Mouse (Mus musculus): ENCODE results near the gene Arpc2.

Gene Arpc2

DNA sequence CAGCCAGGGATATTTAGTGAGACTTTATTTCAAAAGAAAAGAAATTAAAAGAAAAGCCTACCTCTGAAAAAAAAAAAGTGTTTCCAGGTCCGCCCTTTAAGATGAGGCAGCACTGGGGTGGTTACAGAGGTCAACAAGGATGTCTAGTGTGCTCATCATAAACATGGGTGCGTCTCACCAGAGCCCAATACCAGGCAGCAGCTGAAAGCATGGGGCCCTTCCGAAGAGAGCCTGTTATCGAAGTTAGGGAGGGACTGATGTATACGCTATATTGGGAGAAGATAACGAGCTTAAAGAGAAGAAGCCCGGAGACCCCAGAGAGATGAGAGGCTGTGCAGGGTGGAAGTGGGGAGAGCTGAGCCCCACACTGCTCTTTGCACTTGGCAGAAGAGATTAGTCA, 3.3 kb downstream of the Arpc2 start:
- DNase-seq (ENCODE audit: low spot score), result no peak

DNA sequence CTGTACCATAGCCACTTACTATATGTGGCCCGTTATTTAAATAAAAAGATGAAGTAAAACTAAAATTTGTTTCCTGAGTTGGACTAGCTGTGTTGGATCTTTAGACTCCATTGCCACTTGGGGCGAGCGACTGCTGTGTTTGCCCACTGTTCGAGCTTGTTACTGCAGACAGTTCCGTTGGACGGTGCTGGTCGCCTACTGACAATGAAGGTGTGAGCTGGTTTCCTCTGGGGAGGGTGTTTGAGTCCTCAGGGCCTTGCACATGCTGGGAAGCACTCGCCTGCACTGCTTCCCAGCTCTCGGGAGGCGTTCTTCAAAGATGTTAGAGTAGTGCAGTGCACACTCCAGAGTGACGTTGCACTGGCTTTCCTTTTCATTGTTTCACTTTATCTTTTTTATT, 3.7 kb downstream of the Arpc2 start:
- no peak for DNase-seq (ENCODE audit: low spot score)

DNA sequence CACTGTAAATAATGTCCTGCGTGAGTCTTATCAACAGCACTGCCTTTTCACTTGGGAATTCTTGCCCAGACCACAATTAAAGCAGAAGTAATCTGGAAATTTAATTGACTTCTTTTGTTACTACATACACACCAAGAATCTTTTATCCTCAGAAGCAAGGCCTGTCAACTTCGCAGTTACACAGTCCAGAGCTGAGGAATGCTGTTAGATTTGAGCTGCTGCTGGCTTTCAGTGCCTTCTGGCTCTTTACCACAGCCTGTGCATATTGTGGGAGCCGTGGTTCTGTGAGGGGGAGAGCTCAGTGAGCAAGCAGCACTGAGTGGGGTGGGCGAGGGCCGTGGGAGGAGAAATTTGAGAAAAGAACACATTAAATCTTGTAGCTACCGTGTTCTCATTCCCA, 4.4 kb downstream of the Arpc2 start:
- no peak for DNase-seq (ENCODE audit: low spot score)

DNA sequence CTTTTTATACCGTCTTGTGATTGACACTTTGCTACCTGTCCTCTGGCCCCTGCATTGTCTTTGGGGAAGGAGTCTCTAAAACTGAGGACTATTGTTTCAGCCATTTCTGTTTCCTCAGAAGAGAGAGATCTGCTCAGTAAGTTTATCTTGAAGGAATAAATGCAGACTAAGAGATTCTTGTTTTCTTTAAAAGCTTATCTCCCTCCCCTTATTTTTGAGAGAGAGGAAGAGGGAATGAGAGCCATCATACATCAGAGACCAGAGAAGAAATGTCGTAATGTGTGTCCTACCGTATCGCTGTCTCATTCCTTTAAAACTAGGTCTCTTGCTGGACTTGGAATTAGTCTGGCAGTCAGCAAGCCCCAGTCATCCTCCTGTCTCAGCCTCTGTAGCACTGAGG, 4.9 kb downstream of the Arpc2 start:
- DNase-seq (ENCODE audit: low spot score), result no peak

DNA sequence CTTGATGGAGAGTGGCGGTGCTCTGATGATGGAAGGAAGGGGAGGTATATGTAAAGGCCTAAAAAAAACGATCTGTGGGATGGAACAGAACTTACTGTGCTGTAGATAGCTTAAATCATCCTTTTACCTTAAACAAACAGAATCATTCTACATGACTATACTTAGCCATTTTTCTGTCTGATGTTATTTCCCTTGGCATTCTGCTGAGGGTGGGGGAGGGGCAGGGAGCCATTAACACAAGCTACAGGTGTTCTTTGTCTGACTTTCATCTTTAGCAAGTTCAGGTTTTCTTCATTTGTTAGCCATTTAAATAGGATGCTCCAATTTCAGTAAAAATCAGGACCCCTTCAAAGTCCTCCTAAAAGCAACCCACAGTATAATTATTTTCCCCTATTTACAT, 9.6 kb downstream of the Arpc2 start:
- no peak for DNase-seq (ENCODE audit: low spot score)

DNA sequence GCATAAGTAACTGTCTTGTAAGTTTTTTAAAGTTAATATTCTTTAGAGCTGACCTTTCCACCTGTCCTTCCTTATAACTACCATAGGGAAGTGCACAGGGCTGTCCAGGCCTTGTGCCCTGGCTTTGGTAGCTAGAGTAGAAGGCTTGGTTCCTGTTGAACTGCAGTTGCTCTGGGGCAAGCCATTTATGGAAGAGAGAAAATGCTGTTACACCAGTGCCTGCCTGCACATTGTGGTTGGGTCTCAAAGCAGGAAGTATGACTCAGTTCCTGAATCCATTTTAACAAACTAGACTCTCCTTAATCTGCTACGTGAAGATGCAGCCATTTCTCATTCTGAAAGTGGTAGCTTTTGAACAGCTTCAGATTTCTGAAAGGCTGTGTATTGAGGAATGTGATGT, 12.9 kb downstream of the Arpc2 start:
- DNase-seq (ENCODE audit: low spot score), result peak; percentile 82

DNA sequence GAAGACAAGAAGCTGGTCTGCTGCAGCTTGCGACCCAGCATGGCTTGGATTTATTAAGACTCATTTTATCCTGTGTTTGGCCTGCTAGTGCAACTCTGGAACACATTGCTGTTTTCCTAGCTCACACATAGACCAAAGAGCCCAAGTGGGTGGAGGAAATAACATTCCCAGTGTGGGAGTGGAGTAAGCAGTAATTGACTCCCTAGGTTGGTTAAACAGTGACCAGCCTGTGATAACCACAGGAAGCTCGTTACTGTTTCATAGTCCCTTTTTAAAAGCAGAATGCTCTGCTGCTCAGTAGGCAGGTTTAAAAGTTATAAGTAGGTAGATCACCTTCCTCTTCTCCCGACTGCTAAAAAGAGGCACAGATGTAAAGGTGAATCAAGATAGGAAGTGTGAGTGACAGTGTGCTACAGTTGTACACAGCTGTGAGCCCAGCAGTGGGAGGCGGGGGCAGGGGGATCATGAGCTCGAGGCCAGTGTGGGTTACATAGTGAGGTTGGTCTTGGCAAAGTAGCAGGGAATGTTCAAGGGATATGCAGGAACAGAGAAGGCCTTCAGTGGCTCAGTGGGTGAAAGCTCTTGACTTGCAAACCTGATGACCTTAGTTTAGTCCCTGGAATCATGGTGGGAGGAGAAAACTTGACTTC, 13.6 kb downstream of the Arpc2 start:
- DNase-seq (ENCODE audit: low spot score), result peak; percentile 56

DNA sequence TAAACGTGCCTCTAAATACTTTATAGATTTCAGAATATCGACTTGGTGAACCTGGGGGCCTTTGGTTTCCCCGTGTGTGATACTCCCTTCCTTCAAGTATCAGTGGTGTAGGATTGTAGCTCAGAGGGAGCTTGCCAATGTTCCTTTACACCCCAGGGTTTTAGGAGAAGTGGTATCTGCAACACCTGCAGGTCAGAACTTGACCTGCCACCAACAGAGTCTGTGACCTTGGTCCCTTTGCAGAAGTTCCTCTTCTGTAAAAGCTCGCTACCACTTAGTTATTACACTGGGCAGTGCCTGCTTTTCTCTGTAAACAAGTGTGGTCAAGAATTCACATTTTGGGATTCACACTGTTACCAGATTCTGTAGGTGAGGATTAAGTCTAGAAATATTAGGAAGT, 14.2 kb downstream of the Arpc2 start:
- no peak for DNase-seq (ENCODE audit: low spot score)

DNA sequence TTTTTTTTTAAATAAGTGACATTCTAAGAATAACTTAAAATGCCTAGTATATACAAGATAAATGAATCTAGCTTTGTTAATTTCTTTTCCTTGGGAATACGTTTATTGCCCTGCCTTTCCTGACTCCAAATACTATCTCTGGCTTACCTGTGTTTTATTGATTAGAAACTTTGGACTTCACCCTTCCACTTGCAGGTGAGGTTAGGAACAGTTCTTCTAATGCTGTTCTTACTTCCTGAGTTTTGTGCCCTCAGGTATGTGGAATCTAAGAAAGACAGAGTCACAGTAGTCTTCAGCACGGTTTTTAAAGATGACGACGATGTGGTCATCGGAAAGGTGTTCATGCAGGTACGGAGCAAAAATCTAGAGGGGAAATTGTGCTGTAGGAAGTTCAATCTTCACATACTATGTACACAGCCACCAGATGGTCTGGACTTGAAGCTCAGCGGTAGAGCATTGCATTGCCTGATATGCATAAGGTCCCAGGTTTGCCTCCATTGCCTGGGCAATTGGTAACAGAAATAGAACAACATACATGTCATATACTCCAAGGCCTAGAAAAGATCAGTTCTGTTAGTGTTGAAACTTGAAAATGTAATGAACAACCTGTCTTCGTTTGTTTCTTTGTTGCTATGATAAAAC, 19.9 kb downstream of the Arpc2 start:
- no peak for DNase-seq (ENCODE audit: low spot score)

DNA sequence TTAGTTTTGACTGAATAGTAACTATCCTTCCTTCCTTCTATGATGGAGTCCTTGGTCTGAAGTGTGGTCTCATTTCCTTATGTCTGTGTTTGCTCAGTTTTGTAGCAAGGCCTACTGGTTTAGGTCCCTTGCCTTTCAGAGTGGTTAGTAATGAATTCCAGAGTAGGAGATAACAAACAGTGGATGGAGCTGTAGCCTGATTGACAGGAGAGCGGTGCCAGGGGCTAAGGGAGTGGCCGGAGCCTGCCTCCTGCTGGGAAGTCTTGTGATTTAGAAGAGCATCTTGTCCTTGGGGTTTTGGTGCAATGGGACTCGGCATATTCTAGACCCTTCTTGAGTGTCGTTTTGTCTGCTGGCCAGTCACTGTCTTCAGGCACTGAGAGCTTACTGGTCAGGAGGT, 20.9 kb downstream of the Arpc2 start:
- no peak for DNase-seq (ENCODE audit: low spot score)

DNA sequence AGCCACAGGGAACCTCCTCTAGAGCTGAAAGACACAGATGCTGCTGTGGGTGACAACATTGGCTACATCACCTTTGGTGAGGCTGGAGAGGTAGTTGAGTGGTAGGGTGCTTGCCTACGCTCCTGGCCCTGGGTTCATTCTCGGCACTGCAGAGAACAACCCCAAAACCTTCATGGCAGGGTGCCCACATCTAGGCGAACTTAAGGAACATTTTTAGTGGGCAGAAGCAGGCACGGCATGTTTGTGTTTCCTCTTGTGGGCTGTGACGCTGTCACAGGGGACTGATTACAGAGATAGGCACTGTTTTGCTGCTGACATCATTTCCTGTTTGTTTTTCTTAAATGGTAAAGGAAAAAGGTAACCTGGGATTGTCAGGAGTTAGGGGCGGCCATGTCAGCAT, 26.6 kb downstream of the Arpc2 start:
- DNase-seq (ENCODE audit: low spot score), result no peak

DNA sequence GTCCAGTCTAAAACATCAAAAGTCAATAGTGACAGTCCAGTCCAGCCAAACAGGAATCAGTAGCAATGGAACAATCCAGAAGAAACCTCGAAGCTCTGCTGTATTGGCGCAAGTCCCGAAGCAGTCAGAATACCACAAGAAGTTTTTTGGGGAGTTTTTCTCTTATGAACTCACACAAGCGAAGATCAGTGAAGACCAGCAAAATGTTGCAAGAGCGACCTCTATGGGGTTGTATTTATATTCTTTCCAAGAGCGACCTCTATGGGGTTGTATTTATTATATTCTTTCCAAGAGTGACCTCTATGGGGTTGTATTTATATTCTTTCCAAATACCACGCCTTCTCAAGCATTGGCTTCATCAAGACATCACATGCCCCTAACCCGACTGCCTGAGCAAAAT, 32.9 kb downstream of the Arpc2 start:
- no peak for DNase-seq (ENCODE audit: low spot score)

DNA sequence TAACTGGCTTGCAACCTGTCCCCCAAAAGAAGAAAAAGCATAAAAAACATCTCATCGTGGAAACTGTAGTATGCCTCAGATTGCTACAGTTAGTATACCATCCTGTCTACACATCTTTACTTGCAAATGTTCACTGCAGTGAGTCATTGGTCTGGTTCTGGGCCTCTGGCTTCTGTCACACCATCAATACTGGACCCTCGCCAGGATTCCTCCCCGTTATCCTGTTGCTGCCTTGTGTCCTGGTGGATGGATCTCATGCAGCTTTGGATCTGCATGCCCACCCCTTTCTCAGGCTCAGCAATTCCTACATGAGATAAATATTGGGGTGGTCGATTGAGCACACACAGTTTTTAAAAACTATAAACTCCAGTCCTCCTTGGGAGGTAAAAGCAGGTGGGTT, 35.8 kb downstream of the Arpc2 start:
- DNase-seq (ENCODE audit: low spot score), result no peak

DNA sequence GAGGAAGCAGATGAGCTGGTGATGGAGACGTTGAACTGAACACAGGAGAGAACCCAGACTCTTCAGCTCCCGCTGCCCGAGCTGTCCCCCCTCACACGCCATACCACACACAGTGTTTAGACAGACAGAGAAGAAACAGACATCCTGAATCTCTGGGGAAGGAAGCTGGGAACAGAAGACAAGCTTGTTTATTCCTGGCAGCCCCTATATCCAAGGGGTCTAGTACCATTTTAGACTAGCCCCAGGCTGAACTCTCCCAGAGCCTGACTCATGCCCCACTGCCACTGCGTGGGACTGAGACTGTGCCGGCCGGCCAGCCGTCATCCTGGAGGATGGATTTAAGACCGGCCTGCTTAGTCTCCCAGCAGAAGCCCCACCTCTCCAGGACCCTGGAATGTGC, 39.1 kb downstream of the Arpc2 start:
- DNase-seq (ENCODE audit: low spot score), result no peak

DNA sequence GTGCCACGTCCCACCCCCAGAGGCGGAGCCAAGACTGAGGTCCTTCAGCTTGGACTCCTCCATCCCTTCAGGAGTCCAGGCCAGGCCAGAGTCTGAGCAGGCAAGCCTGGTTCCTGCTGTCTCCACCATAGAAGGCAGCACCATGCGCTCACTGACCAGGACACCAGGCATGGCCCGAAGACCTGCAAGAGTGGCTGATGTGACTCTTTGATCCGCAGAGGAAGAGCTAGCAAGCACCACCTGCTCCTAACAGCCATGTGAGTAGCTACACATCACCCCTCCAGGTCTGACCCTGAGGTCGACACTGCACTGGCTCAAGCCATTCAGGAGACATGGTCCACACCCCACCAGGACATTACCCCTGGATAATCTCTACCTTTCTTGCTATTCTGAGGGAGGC, 41.2 kb downstream of the Arpc2 start:
- DNase-seq (ENCODE audit: low spot score), result no peak

DNA sequence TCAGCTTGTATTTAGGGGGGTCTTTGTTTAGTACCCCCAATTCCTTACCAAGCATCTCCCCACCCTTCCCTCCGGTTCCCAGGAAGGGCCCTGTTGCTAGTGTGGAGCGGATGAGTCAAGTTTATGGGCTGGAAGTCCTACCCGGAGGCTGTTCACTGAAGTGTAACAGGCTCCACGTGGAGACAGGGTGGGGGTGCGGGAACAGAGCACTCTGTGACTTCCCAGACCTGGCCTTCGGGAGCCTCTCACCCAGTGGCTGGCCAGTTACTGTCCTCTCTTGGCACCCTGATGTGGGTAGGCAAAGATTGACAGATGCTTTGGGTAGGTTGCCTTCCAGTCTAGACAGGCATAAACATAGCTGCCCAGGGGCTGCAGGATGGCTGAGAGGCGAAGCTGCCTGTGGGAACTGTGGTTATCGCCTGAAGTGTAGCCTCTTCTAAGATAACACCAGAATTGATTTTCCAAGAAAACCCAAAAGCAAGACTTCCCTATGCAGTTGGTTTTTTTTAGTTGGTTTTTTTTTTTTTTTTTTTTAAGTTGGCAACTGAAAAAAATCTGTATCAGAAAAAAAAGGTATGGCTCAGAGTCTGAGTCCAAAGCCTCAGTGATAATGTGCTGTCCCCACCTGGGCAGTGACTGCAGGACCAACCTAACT, 42.1 kb downstream of the Arpc2 start:
- DNase-seq (ENCODE audit: low spot score), result no peak

DNA sequence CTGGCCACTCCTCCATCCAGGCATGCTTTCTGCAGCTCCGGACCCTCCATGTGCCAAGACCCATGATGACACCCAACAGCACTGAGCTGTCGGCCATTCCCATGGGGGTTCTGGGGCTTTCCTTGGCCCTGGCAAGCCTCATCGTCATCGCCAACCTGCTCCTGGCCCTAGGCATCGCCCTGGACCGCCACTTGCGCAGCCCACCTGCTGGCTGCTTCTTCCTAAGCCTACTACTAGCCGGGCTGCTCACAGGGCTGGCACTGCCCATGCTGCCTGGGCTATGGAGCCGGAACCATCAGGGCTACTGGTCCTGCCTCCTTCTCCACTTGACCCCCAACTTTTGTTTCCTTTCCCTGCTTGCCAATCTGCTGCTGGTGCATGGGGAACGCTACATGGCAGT, 42.7 kb downstream of the Arpc2 start, which contains the start of gene Gpbar1:
Gene Gpbar1 (plus strand): TSS at position 13 of the 400 bp plus-strand sequence.
- DNase-seq (ENCODE audit: low spot score), result no peak

DNA sequence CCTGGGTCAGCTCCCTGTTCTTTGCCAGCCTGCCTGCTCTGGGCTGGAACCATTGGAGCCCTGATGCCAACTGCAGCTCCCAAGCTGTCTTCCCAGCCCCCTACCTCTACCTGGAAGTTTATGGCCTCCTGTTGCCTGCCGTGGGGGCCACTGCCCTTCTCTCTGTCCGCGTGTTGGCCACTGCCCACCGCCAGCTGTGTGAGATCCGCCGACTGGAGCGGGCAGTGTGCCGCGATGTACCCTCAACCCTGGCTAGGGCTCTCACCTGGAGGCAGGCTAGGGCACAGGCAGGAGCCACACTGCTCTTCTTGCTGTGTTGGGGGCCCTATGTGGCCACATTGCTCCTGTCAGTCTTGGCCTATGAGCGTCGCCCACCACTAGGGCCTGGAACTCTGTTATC, 43.1 kb downstream of the Arpc2 start:
- DNase-seq (ENCODE audit: low spot score), result no peak

DNA sequence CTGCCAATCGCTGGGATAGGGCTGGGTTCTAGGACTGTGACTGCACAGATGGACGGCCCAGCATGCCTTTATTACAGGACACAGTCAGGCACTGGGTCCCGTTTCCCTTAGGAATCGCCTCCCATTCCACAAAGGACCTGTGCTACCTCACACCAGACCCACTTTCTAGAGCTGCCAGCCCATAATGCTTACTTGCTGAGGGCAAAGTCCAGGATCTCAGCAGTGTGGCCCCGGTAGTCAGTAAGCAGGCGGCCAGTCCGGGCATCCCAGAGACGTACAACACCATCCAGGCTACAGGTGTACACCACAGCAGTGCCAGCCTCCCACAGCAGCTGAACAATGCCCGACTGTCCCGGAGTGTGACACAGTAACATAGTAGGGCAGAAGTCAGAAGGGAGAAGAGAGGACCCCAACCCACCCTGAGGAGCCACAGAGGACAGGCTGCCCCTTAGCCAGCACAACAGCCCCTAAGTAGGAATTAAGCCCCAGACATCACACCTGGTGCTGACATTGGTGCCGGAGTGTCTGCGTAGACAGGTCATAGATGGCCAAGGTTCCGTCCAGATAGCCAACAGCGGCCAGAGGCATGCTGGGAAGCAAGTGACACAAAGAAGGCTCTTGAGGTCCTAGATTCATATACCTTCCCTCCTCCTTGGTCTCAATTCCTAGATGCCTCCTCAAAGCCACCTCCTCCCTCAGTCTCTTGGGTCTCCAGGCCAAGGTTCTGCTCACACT, 44.9 kb downstream of the Arpc2 start:
- no peak for DNase-seq (ENCODE audit: low spot score)

DNA sequence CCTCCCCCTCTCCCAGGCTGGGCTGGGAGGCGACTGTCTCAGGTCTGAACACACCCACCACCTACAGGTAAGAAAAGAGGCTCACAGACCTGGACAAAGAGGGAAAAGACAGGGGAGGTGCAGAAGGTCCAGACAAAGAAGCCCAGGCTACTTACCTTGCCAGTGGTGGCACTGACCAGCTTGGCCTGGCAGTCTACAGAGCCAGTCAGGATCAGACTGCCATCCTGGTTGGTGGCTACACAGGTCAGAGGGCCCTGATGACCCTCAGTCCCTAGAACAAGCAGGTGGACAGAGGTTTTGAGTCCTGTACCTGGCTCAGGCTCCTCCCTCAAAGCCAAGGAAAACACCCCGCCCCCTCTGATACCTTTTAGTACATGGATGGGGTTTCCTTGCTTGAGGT, 45.5 kb downstream of the Arpc2 start:
- no peak for DNase-seq (ENCODE audit: low spot score)

DNA sequence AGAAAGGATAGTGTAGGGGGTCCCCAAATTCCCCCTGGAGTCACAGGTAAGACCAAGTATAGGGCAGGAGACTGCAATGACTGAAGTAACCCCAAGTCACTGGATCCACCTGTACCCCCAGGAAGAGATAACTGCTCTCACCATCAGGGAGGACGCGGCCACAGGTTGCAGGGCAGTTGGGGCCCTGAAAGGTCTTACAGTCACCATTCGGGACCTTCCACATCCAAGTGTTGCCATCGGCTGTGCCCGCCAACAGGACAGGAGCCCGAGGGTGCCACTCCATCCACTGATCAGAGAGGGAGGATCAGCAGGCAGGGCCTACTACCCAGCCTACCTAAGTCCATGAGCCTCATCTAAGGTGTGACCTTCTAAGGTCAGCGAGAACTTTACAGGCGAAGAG, 46.0 kb downstream of the Arpc2 start:
- no peak for DNase-seq (ENCODE audit: low spot score)

DNA sequence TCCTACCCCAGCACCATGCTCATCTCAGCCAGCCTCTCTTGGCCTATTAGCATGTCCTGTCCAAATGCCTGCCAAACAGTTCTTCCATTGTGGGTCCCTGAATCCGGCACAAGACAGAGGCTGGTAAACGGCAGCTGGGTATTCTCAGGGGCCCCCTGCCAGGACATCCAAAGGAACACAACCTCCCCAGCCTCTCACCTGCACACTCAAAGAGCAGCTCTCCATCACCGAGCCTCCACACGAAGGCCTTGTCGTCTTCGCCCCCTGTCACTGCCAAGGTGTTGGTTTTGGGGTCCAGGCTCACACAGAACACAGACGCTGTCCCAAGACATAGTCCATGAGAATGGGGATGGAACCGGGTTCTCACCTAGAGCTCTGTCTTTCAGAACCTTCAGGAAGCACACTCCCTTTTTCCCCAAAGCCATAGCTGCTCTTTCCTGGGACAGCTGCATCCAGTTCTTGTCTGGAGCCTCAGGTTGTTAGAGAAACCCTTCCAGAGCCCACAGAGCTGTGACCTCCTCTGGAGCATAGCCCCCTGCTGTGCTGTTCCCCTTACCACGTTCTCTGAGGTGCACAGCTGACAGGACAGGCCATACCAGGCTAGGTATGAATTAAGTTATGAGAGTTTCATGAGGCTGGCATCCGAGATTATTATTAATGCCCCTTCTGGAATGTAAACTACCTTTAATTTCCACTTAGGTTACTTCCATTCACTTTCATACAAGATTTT, 47.2 kb downstream of the Arpc2 start:
- DNase-seq (ENCODE audit: low spot score), result no peak
